Mouse (Mus musculus) heart, adult 9 months (tissue): ENCODE data around the gene Best3.
A peak's percentile ranks its signal among the peaks of the same experiment; 100 is the strongest.

Experiments
- DNase-seq, 2 experiments: peaks; one replicate each; pipeline ENCODE4 v3.0.0; 2022; ENCODE audit warnings: low spot score in 2 of 2

The Best3 gene

GRCm38 (mm10) chr10:116986264-116987082 lies at the start of gene Best3:
Best3 (plus strand) TSS chr10:116986314.
- DNase-seq = no peak

- no peak for DNase-seq
Measured at GRCm38 (mm10) chr10:116943025-116943424, 43.1 kb upstream of the Best3 start.

GRCm38 (mm10) chr10:116944144-116944543 lies 42.0 kb upstream of the Best3 start:
- DNase-seq = no peak

- no peak for DNase-seq
Measured at GRCm38 (mm10) chr10:116944940-116945339, 41.2 kb upstream of the Best3 start.

- DNase-seq = no peak
Measured at GRCm38 (mm10) chr10:116948414-116948813, 37.7 kb upstream of the Best3 start.

GRCm38 (mm10) chr10:116949111-116950008 lies 36.8 kb upstream of the Best3 start:
- DNase-seq = no peak

GRCm38 (mm10) chr10:116950009-116950769 lies 35.9 kb upstream of the Best3 start, which contains the start of gene Rab3ip:
Rab3ip (minus strand) TSS chr10:116950769.
- peak; percentile 90 to 91 for DNase-seq

GRCm38 (mm10) chr10:116950886-116951285 lies 35.2 kb upstream of the Best3 start:
- DNase-seq = no peak

- no peak for DNase-seq
Measured at GRCm38 (mm10) chr10:116955191-116955590, 30.9 kb upstream of the Best3 start.

GRCm38 (mm10) chr10:116956483-116957158 lies 29.5 kb upstream of the Best3 start:
- DNase-seq = no peak

- DNase-seq = no peak
Measured at GRCm38 (mm10) chr10:116957867-116958551, 28.1 kb upstream of the Best3 start.

GRCm38 (mm10) chr10:116962152-116962551 lies 24.0 kb upstream of the Best3 start:
- DNase-seq = no peak

- DNase-seq = no peak
Measured at GRCm38 (mm10) chr10:116962803-116963202, 23.3 kb upstream of the Best3 start.

GRCm38 (mm10) chr10:116964084-116964483 lies 22.0 kb upstream of the Best3 start:
- no peak for DNase-seq

GRCm38 (mm10) chr10:116964571-116964970 lies 21.5 kb upstream of the Best3 start:
- no peak for DNase-seq

- no peak for DNase-seq
Measured at GRCm38 (mm10) chr10:116965297-116965696, 20.8 kb upstream of the Best3 start.

GRCm38 (mm10) chr10:116966065-116966464 lies 20.0 kb upstream of the Best3 start:
- DNase-seq = no peak

- no peak for DNase-seq
Measured at GRCm38 (mm10) chr10:116968741-116969140, 17.4 kb upstream of the Best3 start.

- DNase-seq = no peak
Measured at GRCm38 (mm10) chr10:116972509-116972908, 13.6 kb upstream of the Best3 start, which contains the start of gene Gm10271. Gm10271 (minus strand) TSS chr10:116972609.

- DNase-seq = no peak
Measured at GRCm38 (mm10) chr10:116977455-116977854, 8.7 kb upstream of the Best3 start.

- no peak for DNase-seq
Measured at GRCm38 (mm10) chr10:116977858-116978257, 8.3 kb upstream of the Best3 start.
